In genomic region chr7:62046452-62046809, GRCm38 (mm10) we compare ENCODE assay signal across 16 mouse cellular contexts.
A peak's percentile ranks its signal among the peaks of the same experiment; 100 is the strongest.
DNase-seq lines count a peak whose midpoint lies in the region; ATAC-seq and TF ChIP-seq lines count a peak whose summit lies in the region.
"Had no signal": no experiment of that assay in that cellular context is flagged by ENCODE, and none has a peak within 500 bp of the region (broad histone marks: within the 10 kb centered on the region; RNA-seq: fewer than 3 reads in every experiment).

No protein-coding gene starts in this region.

- H3K27me3 ChIP-seq in forebrain, embryonic 13.5 days: no peaks in the 10 kb centered on the region
- no peaks in the 10 kb centered on the region for H3K27me3 ChIP-seq in hindbrain, embryonic 15.5 days
- no peaks in the 10 kb centered on the region for H3K27me3 ChIP-seq in midbrain, postnatal 0 days (ENCODE audit: insufficient read depth, low read length)
- no peaks in the 10 kb centered on the region for H3K27me3 ChIP-seq in liver, embryonic 12.5 days (replicated peaks)
- H3K27me3 ChIP-seq: embryonic facial prominence, embryonic 12.5 days; intestine, embryonic 15.5 days; limb, embryonic 12.5 days had no signal

- H3K27ac ChIP-seq in forebrain, embryonic 13.5 days: peak overlapping the region; percentile 78
- H3K27ac ChIP-seq in hindbrain, embryonic 15.5 days (replicated peaks): peak overlapping the region; percentile 83
- peak overlapping the region; percentile 79 for H3K27ac ChIP-seq in midbrain, postnatal 0 days (ENCODE audit: low read depth, low read length)
- H3K27ac ChIP-seq in liver, embryonic 12.5 days: no peak overlapping the region
- H3K27ac ChIP-seq: embryonic facial prominence, embryonic 12.5 days; intestine, embryonic 15.5 days; kidney, postnatal 0 days; limb, embryonic 12.5 days had no signal

- TF ChIP-seq CTCF in midbrain, postnatal 0 days (IDR thresholded peaks at IDR 0.05): no peak

- no peaks in the 10 kb centered on the region for H3K36me3 ChIP-seq in forebrain, embryonic 13.5 days (ENCODE audit: poor library complexity, severe bottlenecking)
- H3K36me3 ChIP-seq in hindbrain, embryonic 15.5 days: no peaks in the 10 kb centered on the region
- H3K36me3 ChIP-seq in midbrain, postnatal 0 days (ENCODE audit: insufficient read depth, low read length): no peaks in the 10 kb centered on the region
- no peaks in the 10 kb centered on the region for H3K36me3 ChIP-seq in liver, embryonic 12.5 days
- H3K36me3 ChIP-seq: embryonic facial prominence, embryonic 12.5 days; intestine, embryonic 15.5 days; limb, embryonic 12.5 days had no signal

- intact Hi-C loops in heart, postnatal 10 days (cut with DNase I): no loop called here

- peak; percentile 4 for DNase-seq in layer of hippocampus, adult 9-11 months
- DNase-seq in layer of hippocampus, adult 9-10 months (ENCODE audit: low spot score): no peak
- DNase-seq in midbrain, postnatal 0 days (ENCODE audit: low spot score): no peak
- DNase-seq in heart, postnatal 10 days: no peak
- DNase-seq in kidney, adult 18-20 months: no peak
- DNase-seq: B cell, adult 2 months; cerebellum, adult 11 months; lung, adult 18-20 months; lung, postnatal 36 days had no signal

- H3K4me3 ChIP-seq in forebrain, embryonic 13.5 days: no peak overlapping the region
- no peak overlapping the region for H3K4me3 ChIP-seq in hindbrain, embryonic 15.5 days
- H3K4me3 ChIP-seq in midbrain, postnatal 0 days (ENCODE audit: low read depth, low read length): no peak overlapping the region
- no peak overlapping the region for H3K4me3 ChIP-seq in liver, embryonic 12.5 days
- H3K4me3 ChIP-seq: embryonic facial prominence, embryonic 12.5 days; intestine, embryonic 15.5 days; limb, embryonic 12.5 days had no signal

- H3K4me1 ChIP-seq in forebrain, embryonic 13.5 days: peaks cover 4% of the 10 kb centered on the region
- no peaks in the 10 kb centered on the region for H3K4me1 ChIP-seq in hindbrain, embryonic 15.5 days (replicated peaks)
- H3K4me1 ChIP-seq in midbrain, postnatal 0 days (ENCODE audit: insufficient read depth, low read length): no peaks in the 10 kb centered on the region
- no peaks in the 10 kb centered on the region for H3K4me1 ChIP-seq in liver, embryonic 12.5 days
- H3K4me1 ChIP-seq: embryonic facial prominence, embryonic 12.5 days; intestine, embryonic 15.5 days; limb, embryonic 12.5 days had no signal

- peak overlapping the region; percentile 7; the same call in 1 of the 2 replicates for H3K4me2 ChIP-seq in forebrain, embryonic 13.5 days
- peak overlapping the region; percentile 28; the same call in 1 of the 2 replicates for H3K4me2 ChIP-seq in hindbrain, embryonic 15.5 days
- H3K4me2 ChIP-seq in midbrain, postnatal 0 days (ENCODE audit: low read depth, low read length, poor library complexity, severe bottlenecking): no peak overlapping the region
- no peak overlapping the region for H3K4me2 ChIP-seq in liver, embryonic 12.5 days
- H3K4me2 ChIP-seq: embryonic facial prominence, embryonic 12.5 days; intestine, embryonic 15.5 days; limb, embryonic 12.5 days had no signal

- no peak overlapping the region for H3K9ac ChIP-seq in forebrain, embryonic 13.5 days
- no peak overlapping the region for H3K9ac ChIP-seq in hindbrain, embryonic 15.5 days
- H3K9ac ChIP-seq in midbrain, postnatal 0 days (replicated peaks; ENCODE audit: low read length, poor library complexity, severe bottlenecking): no peak overlapping the region
- no peak overlapping the region for H3K9ac ChIP-seq in liver, embryonic 12.5 days
- H3K9ac ChIP-seq: embryonic facial prominence, embryonic 12.5 days; intestine, embryonic 15.5 days; limb, embryonic 12.5 days had no signal

- WGBS in forebrain, embryonic 13.5 days: 66% methylated on average over 2 of the region's 2 CpGs
- 51% methylated on average over 2 of the region's 2 CpGs for WGBS in hindbrain, embryonic 15.5 days
- WGBS in midbrain, postnatal 0 days: 44% methylated on average over 2 of the region's 2 CpGs
- 60% methylated on average over 2 of the region's 2 CpGs for WGBS in liver, embryonic 12.5 days (ENCODE audit: insufficient replicate concordance)

- peak; percentile 84 for ATAC-seq in forebrain, embryonic 13.5 days
- peak; percentile 71 for ATAC-seq in hindbrain, embryonic 15.5 days (ENCODE audit: low FRiP score, low read depth)
- peak; percentile 52; the same call in 1 of the 2 replicates for ATAC-seq in midbrain, postnatal 0 days (ENCODE audit: low FRiP score)
- ATAC-seq in liver, embryonic 12.5 days: no peak
- ATAC-seq: intestine, embryonic 15.5 days had no signal

- H3K9me3 ChIP-seq in forebrain, embryonic 13.5 days (replicated peaks): peaks cover 5% of the 10 kb centered on the region; the same call in 1 of the 2 replicates
- no peaks in the 10 kb centered on the region for H3K9me3 ChIP-seq in hindbrain, embryonic 15.5 days
- H3K9me3 ChIP-seq in midbrain, postnatal 0 days (ENCODE audit: low read length): no peaks in the 10 kb centered on the region
- no peaks in the 10 kb centered on the region for H3K9me3 ChIP-seq in liver, embryonic 12.5 days (replicated peaks)
- H3K9me3 ChIP-seq: embryonic facial prominence, embryonic 12.5 days; intestine, embryonic 15.5 days; limb, embryonic 12.5 days had no signal

Comparison
In these comparisons a context has a peak if more than half of its experiments do, and no peak if none do; other contexts are left out.
1. H3K4me2 ChIP-seq: peak in forebrain, embryonic 13.5 days (single experiment) and hindbrain, embryonic 15.5 days (single experiment); none in midbrain, postnatal 0 days (single experiment) and liver, embryonic 12.5 days (single experiment).